Mouse (Mus musculus): ENCODE data around the gene Sox6.
"Not testable (repeated sequence)": the region's sequence is repeated elsewhere in the genome, so short reads cannot be mapped to it uniquely, and the experiment has no call there.

Gene Sox6

DNA sequence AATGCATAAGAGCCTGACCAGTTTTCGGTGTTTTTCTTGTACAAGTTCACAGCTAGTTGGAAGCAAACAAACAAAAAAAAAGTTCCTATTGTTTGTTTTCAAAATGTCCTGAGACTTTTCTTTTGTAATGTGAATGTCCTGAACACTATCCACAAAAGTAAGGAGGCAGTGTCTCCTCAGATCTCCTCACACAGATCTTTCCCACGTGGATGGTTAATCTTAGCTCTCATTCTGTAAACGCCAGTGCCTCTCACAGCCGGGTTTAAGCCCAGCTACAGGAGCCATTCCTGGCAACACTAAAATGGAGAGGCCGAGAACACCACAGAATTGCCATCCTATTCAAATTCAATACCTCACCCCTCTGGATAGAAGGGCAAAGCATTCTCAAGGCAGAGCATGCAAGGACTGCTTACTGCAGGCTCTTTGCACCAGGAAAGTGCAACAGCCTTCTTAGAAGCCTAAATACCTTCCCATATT, 392.6 kb downstream of the Sox6 start:
- no peak for DNase-seq (ENCODE audit: low spot score)

DNA sequence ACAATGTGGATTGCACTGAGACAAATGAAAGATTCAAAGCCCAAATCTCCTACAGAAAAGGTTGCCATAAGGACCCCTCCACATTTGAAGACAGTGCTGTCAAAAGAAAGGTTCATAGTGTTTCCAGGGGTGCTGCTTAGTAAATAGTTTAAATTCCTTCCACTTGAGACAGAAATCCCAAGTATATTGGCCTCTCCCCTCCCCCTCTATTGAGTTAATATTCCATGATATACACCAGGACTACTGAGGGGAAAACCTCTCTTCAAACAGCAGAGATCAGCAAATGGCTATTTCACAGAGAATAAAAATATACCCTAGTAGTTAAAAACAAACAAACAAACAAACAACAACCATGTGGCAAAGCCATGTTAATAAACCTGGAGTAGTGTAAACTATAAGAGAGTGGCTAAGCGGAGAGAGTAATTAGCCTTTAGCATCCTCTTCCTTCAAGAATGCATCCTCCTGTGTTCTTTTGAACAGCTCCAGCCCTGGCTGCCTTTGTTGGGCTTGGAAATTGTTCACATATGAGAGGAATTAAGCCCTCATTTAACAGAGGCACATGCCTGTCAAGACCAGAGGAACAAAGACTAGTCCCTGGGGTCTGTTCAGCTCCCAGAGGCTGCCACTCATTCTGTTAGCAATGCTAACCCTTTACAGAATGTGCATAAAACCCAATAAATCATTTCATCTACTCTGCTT, 393.2 kb downstream of the Sox6 start:
- no peak for DNase-seq (ENCODE audit: low spot score)

GRCm38 (mm10) chr7:115630691-115631090, 407.9 kb downstream of the Sox6 start:
- DNase-seq (ENCODE audit: low spot score): no peak

GRCm38 (mm10) chr7:115630287-115630686, 408.3 kb downstream of the Sox6 start:
- no peak for DNase-seq (ENCODE audit: low spot score)

GRCm38 (mm10) chr7:115628766-115629165, 409.8 kb downstream of the Sox6 start:
- no peak for DNase-seq (ENCODE audit: low spot score)

- no peak for DNase-seq (ENCODE audit: low spot score)
Observed at GRCm38 (mm10) chr7:115625956-115626355, 412.6 kb downstream of the Sox6 start.

DNA sequence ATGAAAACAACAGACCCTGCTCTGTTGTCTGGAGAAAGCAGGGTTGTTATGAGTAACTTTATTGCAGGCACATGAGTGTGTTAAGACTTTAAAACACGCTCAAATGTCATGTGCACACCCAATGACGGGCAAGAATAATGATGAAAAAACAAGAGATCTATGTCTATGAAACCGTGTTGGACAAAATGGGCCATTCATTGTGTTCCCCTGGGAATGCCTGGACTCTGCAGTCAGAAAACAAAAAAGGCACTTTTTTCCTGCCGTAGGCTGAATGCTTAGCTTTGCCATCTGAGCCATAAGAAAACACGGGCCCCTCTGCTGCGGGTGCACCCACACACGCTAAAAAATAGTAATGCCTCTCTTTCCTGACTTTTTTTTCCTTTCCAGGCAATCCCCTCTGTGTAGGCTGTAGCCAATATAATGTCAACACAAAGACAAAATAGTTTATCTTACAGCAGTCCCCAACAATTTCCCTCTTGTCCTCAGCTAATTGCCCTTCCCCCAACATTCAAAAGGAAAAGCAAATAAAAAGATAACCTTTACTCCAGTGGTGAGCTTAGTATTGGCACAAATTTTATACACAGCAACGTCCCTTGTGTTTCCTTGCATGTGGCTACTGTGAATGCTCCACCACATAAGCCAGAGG, 413.6 kb downstream of the Sox6 start:
- DNase-seq (ENCODE audit: low spot score): no peak

DNA sequence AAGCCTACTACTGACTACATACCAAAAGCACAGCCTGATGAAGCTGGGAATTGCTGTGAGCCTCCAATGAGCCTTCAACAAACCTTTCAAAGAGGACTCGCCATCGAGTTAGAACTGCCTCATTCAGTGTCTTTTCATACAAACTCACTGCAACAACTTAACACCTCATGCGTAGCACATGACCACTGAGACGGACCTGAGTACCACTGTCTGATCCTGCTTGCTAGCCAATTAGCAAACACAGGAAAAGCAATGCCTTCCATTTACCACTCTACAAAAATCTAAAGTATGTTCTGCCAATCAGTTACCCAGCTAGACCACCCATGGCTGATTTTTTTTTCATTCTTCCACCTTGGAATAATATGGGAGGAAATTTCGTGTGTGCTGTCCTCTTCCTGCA, 414.1 kb downstream of the Sox6 start:
- DNase-seq (ENCODE audit: low spot score): no peak

DNA sequence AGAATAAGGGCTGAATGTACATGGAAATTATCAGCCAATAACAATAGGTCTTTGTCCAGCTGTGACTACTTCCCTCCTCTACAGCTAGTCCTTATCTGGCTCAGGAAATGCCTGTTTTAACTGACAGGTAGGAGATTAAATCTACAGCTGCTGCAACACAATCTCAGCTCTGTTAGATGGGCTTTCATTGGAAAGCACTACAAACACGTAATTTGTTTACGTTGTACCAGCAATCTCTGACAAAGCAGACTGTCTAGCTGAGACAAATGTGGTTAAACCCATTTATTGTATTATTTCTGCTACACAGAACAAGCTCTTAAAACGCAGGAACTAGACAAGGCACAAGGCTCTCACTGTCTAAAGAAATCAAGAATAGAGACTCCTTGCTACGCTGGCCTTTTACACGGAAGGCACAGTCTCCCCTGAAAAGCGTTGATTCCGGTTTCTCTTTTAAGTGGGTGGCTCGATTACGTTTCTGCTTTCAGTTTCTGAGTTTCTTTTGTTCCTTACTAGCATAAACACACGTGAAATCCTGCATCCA, 422.8 kb downstream of the Sox6 start:
- DNase-seq (ENCODE audit: low spot score): no peak

- DNase-seq (ENCODE audit: low spot score): no peak
Observed at GRCm38 (mm10) chr7:115607485-115607884, 431.1 kb downstream of the Sox6 start.

- DNase-seq (ENCODE audit: low spot score): not testable (repeated sequence)
Observed at GRCm38 (mm10) chr7:115606125-115606524, 432.5 kb downstream of the Sox6 start.

DNA sequence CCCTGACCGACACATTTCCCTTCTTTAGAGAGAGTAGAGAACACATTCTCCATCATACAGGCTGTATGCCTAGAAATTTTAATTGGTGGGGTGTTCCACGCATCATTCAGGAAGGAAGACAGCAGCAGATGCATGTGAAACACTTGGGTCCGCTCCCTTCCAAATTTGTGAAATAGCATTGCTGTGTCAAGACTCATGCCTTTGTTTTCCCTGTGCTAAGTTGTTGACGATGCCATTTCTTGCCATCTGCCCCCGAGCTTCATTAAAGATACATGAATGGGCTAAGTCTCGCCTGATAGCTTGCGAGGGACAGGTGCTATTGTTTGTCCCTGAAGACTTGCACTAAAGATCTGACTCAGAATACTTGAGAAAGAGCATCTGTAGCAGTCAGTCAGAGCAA, 433.7 kb downstream of the Sox6 start:
- no peak for DNase-seq (ENCODE audit: low spot score)

GRCm38 (mm10) chr7:115597376-115597775, 441.2 kb downstream of the Sox6 start:
- no peak for DNase-seq (ENCODE audit: low spot score)

DNA sequence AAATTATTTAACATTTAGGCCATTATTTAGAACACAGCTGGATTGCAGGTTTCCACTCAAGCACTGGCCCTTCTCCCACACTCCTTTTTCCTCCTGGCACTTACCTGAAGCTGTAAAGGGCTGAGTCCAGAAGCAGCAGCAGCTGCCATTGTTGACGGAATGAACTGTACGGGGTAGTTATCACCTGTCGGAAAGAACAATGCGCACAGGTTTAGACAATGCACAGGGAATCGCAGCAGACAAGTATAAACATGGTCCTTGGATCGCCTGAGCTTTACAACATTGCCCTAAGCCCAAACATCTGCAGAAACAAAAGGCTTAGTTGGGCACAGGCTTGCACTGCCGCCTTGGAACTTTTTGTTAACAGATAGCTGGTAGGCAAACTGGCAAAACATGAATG, 458.1 kb downstream of the Sox6 start:
- no peak for DNase-seq (ENCODE audit: low spot score)

GRCm38 (mm10) chr7:115579826-115580225, 458.8 kb downstream of the Sox6 start:
- no peak for DNase-seq (ENCODE audit: low spot score)

- DNase-seq (ENCODE audit: low spot score): no peak
Observed at GRCm38 (mm10) chr7:115576387-115576786, 462.2 kb downstream of the Sox6 start.

GRCm38 (mm10) chr7:115574834-115575233, 463.8 kb downstream of the Sox6 start:
- DNase-seq (ENCODE audit: low spot score): no peak

DNA sequence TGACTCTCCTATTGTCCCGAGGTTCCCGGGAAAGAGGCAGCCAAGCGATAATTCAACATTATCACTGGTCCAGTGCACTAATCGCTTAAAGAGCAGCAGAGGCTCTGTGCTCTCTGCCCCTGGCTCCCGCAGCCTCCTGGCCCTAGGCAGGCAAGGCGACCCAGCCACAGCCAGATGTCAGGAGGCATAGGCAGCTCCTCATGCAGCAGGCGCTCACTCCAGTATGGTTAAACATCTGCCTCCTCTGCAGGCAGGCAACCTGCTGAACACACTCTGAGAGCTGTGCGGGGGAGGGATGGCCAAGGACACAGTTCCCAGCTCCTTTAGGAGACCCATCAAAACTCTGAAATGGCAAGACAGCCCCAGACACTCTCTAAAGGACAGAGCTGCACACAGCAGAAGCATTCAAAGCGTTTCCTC, 469.8 kb downstream of the Sox6 start:
- DNase-seq (ENCODE audit: low spot score): no peak

DNA sequence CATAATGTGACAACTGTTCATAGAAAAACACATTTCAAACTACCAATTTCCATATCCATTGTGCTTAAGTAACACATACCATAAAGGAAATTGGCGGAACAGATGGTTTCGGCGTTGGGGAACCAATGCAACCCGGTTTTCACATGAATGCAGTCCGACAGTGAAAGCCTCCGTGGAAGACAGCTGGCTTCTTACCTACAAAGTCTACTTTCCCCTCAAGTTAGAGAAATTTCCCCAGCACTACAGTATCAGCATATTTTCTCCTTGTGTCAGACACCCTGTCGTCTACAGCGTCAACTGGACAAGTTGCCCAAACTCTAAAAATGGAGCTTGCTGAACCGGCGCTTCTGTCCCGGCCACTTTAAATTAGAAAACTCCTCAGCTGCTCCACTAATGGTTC, 470.3 kb downstream of the Sox6 start:
- DNase-seq (ENCODE audit: low spot score): no peak

DNA sequence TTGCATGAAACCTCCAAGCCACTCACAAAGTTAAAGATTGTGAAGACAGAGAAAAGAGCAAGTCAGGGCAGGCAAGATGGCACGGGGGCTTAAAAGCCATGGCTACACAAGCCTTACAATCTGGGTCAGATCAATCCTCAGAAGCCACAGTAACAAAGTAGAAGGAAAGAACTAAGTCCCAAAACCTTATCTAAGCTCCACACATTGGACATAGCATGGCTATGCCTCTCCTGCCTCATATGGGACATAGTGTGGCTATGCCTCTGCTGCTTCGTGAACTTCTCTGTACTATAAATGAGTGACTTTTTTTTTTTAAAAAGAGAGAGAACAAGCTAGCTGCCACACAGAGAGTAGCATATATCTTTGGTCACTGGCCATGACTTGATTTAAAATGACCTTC, 471.8 kb downstream of the Sox6 start:
- DNase-seq (ENCODE audit: low spot score): no peak

- DNase-seq (ENCODE audit: low spot score): no peak
Observed at GRCm38 (mm10) chr7:115565060-115565426, 473.6 kb downstream of the Sox6 start.

DNA sequence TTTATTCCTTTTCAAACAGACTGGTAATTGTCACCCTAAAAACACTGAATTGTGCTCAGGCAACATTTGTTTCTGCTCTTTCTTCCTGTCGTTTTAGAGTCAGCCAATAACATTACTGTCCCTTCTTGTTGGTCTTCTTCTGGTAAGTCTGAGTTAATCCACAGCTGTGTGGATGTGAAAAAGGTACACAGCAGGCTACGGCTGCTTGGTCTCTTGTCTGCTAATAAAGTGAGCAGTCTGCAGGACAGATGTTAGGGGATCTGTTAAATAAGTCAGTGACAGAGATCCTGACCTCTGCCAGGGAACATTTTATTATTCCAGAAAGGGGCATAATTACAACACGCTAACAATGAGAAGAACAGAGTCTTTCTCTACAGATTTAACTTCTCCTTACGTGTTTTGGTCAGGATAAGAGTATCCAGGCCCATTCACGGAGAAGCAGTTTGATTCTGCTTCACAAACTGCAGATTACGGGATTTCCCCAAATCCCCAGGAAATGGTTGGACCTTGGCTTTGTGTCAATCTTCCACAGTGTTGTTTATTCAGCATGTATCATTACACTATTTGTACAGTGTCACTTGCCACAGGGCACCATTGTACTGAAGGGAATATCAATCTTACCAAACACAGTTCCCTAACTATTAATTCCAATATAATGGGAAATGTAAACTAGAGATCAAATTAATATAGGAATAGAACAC, 474.1 kb downstream of the Sox6 start:
- no peak for DNase-seq (ENCODE audit: low spot score)

- DNase-seq (ENCODE audit: low spot score): no peak
Observed at GRCm38 (mm10) chr7:115556677-115557076, 481.9 kb downstream of the Sox6 start.
